Mouse (Mus musculus): ENCODE measurements around the gene Olfr657. TPM values are rescaled to one million over a fixed set of nuclear protein-coding genes. Genes with fewer than 3 reads are reported as not detected.

The Olfr657 gene
- total RNA-seq (2014; rRNA removed) (not detected in 2 replicates), polyA plus RNA-seq (2015; fragmentation: Nextera tagmentation; extraction: Ambion mirVana) (not detected in 2 replicates)

GRCm38 (mm10) chr7:104624494-104624893 lies at the start of gene Olfr657:
Gene Olfr657 (plus strand): TSS chr7:104624794.
- no peak for DNase-seq (ENCODE audit: low spot score)
- H3K36me3 ChIP-seq (ENCODE audit: insufficient read depth, low read length), result no peaks in the 10 kb centered on the region
- no peaks in the 10 kb centered on the region for H3K27me3 ChIP-seq (ENCODE audit: insufficient read depth, low read length)
- H3K27ac ChIP-seq, result no peak within 1 kb of the TSS
- H3K4me1 ChIP-seq (ENCODE audit: insufficient read depth, low read length), result no peaks in the 10 kb centered on the region
- H3K4me3 ChIP-seq (ENCODE audit: low read length), result no peak within 1 kb of the TSS
- H3K4me2 ChIP-seq (ENCODE audit: low read depth, low read length), result no peak within 1 kb of the TSS
- H3K9ac ChIP-seq (replicated peaks; ENCODE audit: low read length), result no peak within 1 kb of the TSS
- H3K9me3 ChIP-seq (ENCODE audit: low read length), result no peaks in the 10 kb centered on the region
- no peak for ATAC-seq
- no peak for TF ChIP-seq CTCF (IDR thresholded peaks at IDR 0.05; ENCODE audit: low read depth)

DNA sequence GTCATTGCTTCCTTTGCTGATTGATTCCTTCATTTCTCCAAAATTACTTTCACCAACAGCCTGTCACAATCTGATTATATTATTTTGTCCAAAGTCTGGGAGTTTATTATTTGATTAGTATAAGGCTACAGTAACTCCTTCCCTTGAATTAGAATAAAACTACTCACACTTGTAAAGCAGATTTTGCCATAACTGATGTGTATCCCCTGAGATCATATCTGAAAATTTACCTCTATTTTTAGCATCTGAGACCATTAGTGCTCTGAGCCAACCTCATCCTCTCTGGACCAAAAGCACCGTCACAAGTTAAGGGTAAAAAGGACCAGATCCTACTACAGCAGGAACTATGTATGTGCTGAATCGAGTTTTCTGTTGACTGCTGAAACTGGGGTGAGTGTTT lies 47.6 kb upstream of the Olfr657 start, which contains the start of gene Olfr653:
TSS of gene Olfr653 (plus strand) at position 301 of the 400 bp plus-strand sequence.
- Histone ChIP-seq H3K9me3 (ENCODE audit: low read length) (no peaks in the 10 kb centered on the region), H3K4me2 (ENCODE audit: low read depth, low read length) (no peak within 1 kb of the TSS), H3K27me3 (ENCODE audit: insufficient read depth, low read length) (no peaks in the 10 kb centered on the region), H3K27ac (no peak within 1 kb of the TSS), H3K36me3 (ENCODE audit: insufficient read depth, low read length) (no peaks in the 10 kb centered on the region), H3K4me3 (ENCODE audit: low read length) (no peak within 1 kb of the TSS), H3K9ac (replicated peaks; ENCODE audit: low read length) (no peak within 1 kb of the TSS), H3K4me1 (ENCODE audit: insufficient read depth, low read length) (no peaks in the 10 kb centered on the region)
- 73% methylated on average over 2 of the region's 2 CpGs for WGBS
- TF ChIP-seq CTCF (IDR thresholded peaks at IDR 0.05; ENCODE audit: low read depth), result no peak
- no peak for ATAC-seq
- no peak for DNase-seq (ENCODE audit: low spot score)

DNA sequence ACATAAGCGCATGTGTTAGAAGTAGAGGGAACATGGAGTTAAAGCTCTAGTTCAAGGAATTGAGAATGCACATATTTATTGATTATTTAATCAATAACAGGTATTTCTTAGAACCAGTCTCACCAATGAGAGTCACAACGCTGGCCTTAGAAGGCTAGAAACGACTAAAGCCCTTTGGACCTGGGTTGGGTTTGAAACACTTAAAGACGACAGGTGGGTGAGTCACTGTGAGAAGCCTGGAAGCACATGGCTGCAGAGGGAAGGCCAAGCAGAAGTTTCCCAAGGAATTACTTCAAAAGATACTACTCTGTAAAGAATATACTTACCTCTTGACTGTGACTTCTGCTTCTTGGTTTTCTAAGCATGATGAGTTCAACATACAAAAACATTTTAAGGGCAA lies 43.7 kb upstream of the Olfr657 start:
- DNase-seq (ENCODE audit: low spot score), result no peak
- 92% methylated on average over 4 of the region's 4 CpGs for WGBS

DNA sequence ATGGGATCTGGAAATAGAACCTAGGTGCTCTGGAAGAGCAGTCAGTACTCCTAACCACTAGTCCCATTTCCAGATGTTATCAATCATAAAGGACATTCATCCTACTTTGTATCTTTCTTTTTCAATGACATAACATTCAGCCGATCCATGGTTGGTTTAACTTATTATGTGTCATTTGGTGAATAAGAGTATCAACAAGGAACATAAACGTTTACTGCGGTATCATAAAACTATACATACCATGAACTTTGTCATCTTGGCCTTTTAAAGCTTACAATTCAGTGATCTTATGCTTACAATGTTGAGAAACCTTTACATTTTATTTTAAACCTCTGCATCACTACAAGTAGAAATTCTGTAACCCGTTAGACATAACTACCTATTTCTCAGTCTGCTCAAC lies 43.2 kb upstream of the Olfr657 start:
- WGBS, result 89% methylated on average over 4 of the region's 4 CpGs

More for the DNA sequence above, 43.7 kb upstream of the Olfr657 start:
- no peak for ATAC-seq
- Histone ChIP-seq H3K27me3 (ENCODE audit: insufficient read depth, low read length) (no peaks in the 10 kb centered on the region), H3K4me1 (ENCODE audit: insufficient read depth, low read length) (no peaks in the 10 kb centered on the region), H3K4me2 (ENCODE audit: low read depth, low read length) (no peak overlapping the region), H3K9ac (replicated peaks; ENCODE audit: low read length) (no peak overlapping the region), H3K9me3 (ENCODE audit: low read length) (no peaks in the 10 kb centered on the region), H3K36me3 (ENCODE audit: insufficient read depth, low read length) (no peaks in the 10 kb centered on the region), H3K4me3 (ENCODE audit: low read length) (no peak overlapping the region), H3K27ac (no peak overlapping the region)
- no peak for TF ChIP-seq CTCF (IDR thresholded peaks at IDR 0.05; ENCODE audit: low read depth)

DNA sequence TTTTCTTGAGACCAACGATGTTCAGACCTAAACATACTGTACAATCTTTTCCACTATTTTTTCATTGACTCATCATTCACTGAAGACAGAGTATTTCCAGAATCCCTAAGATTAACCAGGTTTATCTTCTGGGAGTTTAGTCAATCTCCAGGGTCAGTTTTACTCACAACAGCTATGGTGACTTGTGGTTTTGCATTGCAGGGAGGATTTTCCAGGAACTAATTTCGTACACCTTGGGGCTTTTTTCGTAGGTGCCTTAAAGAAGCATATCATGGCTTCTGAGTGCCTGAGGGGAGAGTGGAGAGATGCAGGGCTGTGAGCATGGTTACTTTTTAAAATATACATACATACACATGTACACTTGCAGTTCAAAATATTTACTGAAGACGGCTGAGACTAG lies 37.9 kb upstream of the Olfr657 start, which contains the start of gene Olfr654:
TSS of gene Olfr654 (plus strand) at position 301 of the 400 bp plus-strand sequence.
- no peaks in the 10 kb centered on the region for H3K4me1 ChIP-seq (ENCODE audit: insufficient read depth, low read length)
- no peaks in the 10 kb centered on the region for H3K9me3 ChIP-seq (ENCODE audit: low read length)
- H3K9ac ChIP-seq (replicated peaks; ENCODE audit: low read length), result no peak within 1 kb of the TSS
- no peaks in the 10 kb centered on the region for H3K27me3 ChIP-seq (ENCODE audit: insufficient read depth, low read length)
- H3K36me3 ChIP-seq (ENCODE audit: insufficient read depth, low read length), result no peaks in the 10 kb centered on the region
- ATAC-seq (no peak), DNase-seq (ENCODE audit: low spot score) (no peak)
- H3K27ac ChIP-seq, result no peak within 1 kb of the TSS
- H3K4me3 ChIP-seq (ENCODE audit: low read length), result no peak within 1 kb of the TSS
- no peak within 1 kb of the TSS for H3K4me2 ChIP-seq (ENCODE audit: low read depth, low read length)
- 90% methylated on average over 4 of the region's 4 CpGs for WGBS
- TF ChIP-seq CTCF (IDR thresholded peaks at IDR 0.05; ENCODE audit: low read depth), result no peak

More for the DNA sequence above, 43.2 kb upstream of the Olfr657 start:
- H3K4me1 ChIP-seq (ENCODE audit: insufficient read depth, low read length), result no peaks in the 10 kb centered on the region
- H3K27me3 ChIP-seq (ENCODE audit: insufficient read depth, low read length), result no peaks in the 10 kb centered on the region
- no peak overlapping the region for H3K4me2 ChIP-seq (ENCODE audit: low read depth, low read length)
- H3K9ac ChIP-seq (replicated peaks; ENCODE audit: low read length), result no peak overlapping the region
- no peak for TF ChIP-seq CTCF (IDR thresholded peaks at IDR 0.05; ENCODE audit: low read depth)
- H3K36me3 ChIP-seq (ENCODE audit: insufficient read depth, low read length), result no peaks in the 10 kb centered on the region
- H3K9me3 ChIP-seq (ENCODE audit: low read length), result no peaks in the 10 kb centered on the region
- H3K27ac ChIP-seq, result no peak overlapping the region
- DNase-seq (ENCODE audit: low spot score) (no peak), ATAC-seq (no peak)
- H3K4me3 ChIP-seq (ENCODE audit: low read length), result no peak overlapping the region

DNA sequence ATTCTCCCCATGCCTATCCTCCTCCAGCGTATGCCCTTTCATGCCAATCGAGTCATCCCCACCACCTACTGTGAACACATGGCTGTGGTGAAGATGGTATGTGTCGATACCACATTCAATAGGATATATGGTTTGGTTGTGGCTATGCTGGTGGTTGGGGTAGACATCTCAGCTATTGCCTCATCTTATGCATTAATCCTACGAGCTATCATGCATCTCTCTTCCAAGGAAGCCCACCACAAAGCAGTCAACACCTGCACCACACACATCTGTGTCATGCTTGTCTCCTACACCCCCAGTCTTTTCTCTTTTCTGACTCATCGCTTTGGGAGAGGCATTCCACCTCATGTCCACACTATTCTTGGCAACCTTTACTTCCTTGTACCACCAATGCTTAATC lies 36.3 kb upstream of the Olfr657 start:
- H3K4me2 ChIP-seq (ENCODE audit: low read depth, low read length), result no peak overlapping the region
- ATAC-seq (no peak), DNase-seq (ENCODE audit: low spot score) (no peak)
- H3K36me3 ChIP-seq (ENCODE audit: insufficient read depth, low read length), result no peaks in the 10 kb centered on the region
- 80% methylated on average over 5 of the region's 5 CpGs for WGBS
- H3K4me3 ChIP-seq (ENCODE audit: low read length), result no peak overlapping the region
- no peaks in the 10 kb centered on the region for H3K27me3 ChIP-seq (ENCODE audit: insufficient read depth, low read length)
- H3K27ac ChIP-seq, result no peak overlapping the region
- no peak for TF ChIP-seq CTCF (IDR thresholded peaks at IDR 0.05; ENCODE audit: low read depth)
- no peak overlapping the region for H3K9ac ChIP-seq (replicated peaks; ENCODE audit: low read length)
- no peaks in the 10 kb centered on the region for H3K4me1 ChIP-seq (ENCODE audit: insufficient read depth, low read length)
- H3K9me3 ChIP-seq (ENCODE audit: low read length), result no peaks in the 10 kb centered on the region

DNA sequence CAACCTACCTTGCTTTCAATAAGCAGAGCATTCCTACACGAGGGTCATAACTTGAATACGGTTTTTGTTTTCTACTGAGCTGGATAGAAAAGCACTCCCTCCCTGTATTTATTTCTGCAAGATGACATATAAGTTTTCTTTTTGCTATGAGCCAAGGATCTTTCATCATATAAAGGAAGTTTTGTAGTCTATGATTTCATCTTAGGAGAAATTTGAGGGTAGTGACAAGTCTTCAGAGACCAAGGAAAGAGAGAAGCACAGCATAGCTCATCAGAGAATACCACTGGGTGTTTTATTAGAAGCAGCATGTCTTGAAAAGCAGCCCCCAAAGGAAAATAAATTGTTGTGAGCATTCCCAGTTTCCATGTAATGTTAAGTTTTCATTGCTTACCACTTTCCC lies 22.9 kb upstream of the Olfr657 start, which contains the start of gene Olfr655:
TSS of gene Olfr655 (minus strand) at position 101 of the 400 bp plus-strand sequence.
- H3K4me1 ChIP-seq (ENCODE audit: insufficient read depth, low read length), result no peaks in the 10 kb centered on the region
- H3K27ac ChIP-seq, result no peak within 1 kb of the TSS
- H3K9ac ChIP-seq (replicated peaks; ENCODE audit: low read length), result no peak within 1 kb of the TSS
- H3K4me2 ChIP-seq (ENCODE audit: low read depth, low read length), result no peak within 1 kb of the TSS
- DNase-seq (ENCODE audit: low spot score) (no peak), ATAC-seq (no peak)
- H3K36me3 ChIP-seq (ENCODE audit: insufficient read depth, low read length), result no peaks in the 10 kb centered on the region
- WGBS, result 88% methylated on average over 2 of the region's 2 CpGs
- no peak for TF ChIP-seq CTCF (IDR thresholded peaks at IDR 0.05; ENCODE audit: low read depth)
- no peaks in the 10 kb centered on the region for H3K9me3 ChIP-seq (ENCODE audit: low read length)
- no peak within 1 kb of the TSS for H3K4me3 ChIP-seq (ENCODE audit: low read length)
- no peaks in the 10 kb centered on the region for H3K27me3 ChIP-seq (ENCODE audit: insufficient read depth, low read length)

All from hindbrain, postnatal 0 days (tissue).